Mouse (Mus musculus) embryonic fibroblast, embryonic 13.5 days (primary cell): ENCODE results near the gene Shisa9.

Experiments used
- CTCF ChIP-seq: IDR thresholded peaks from 2 replicates; pipeline ENCODE4 v1.5.1; 2011; ENCODE audit warnings: mild to moderate bottlenecking, control low read depth, low read length, moderate library complexity, borderline replicate concordance; ENCODE audit not compliant: insufficient read depth
- POLR2A ChIP-seq: IDR thresholded peaks from 2 replicates; pipeline ENCODE4 v1.6.1; 2011; ENCODE audit warnings: low read depth, mild to moderate bottlenecking, control low read depth, low read length, moderate library complexity

- TF ChIP-seq CTCF (no peak), POLR2A (no peak)
Measured at GRCm38 (mm10) chr16:11966041-11966440, 17.9 kb upstream of the Shisa9 start.
